Mouse (Mus musculus) neural tube, embryonic 14.5 days (tissue): ENCODE results near the gene Bdnf. TPM values are rescaled to one million over a fixed set of nuclear protein-coding genes. Genes with fewer than 3 reads are reported as not detected.

Experiments
- ATAC-seq: fragments of 200-750 bp; cut with Nextera tagmentation; 2 replicates; pipeline ENCODE4 v1.8.0; 2017; ENCODE audit warnings: low read depth, mild to moderate bottlenecking, moderate TSS enrichment, moderate library complexity
- H3K27ac ChIP-seq: fragments of 300-500 bp; sonication (generic); 2 replicates; pipeline ENCODE4 v1.5.1; 2014; ENCODE audit warnings: low read depth, mild to moderate bottlenecking, control low read depth, low read length, moderate library complexity, mixed read lengths
- H3K27me3 ChIP-seq: fragments of 300-500 bp; sonication (generic); 2 replicates; pipeline ENCODE4 v1.6.1; 2014; ENCODE audit warnings: low read length; ENCODE audit not compliant: control insufficient read depth, insufficient read depth
- H3K36me3 ChIP-seq: fragments of 300-500 bp; sonication (generic); 2 replicates; pipeline ENCODE4 v1.6.1; 2014; ENCODE audit warnings: low read length, mixed read lengths; ENCODE audit not compliant: control insufficient read depth, insufficient read depth
- H3K4me1 ChIP-seq: fragments of 300-500 bp; sonication (generic); 2 replicates; pipeline ENCODE4 v1.6.1; 2014; ENCODE audit warnings: low read length; ENCODE audit not compliant: control insufficient read depth, insufficient read depth
- H3K4me2 ChIP-seq: fragments of 300-500 bp; sonication (generic); 2 replicates; pipeline ENCODE4 v1.6.1; 2014; ENCODE audit warnings: mild to moderate bottlenecking, low read depth, low read length, control low read depth
- H3K4me3 ChIP-seq: fragments of 300-500 bp; sonication (generic); 2 replicates; pipeline ENCODE4 v1.5.1; 2014; ENCODE audit warnings: low read depth, low read length, control low read depth, mixed read lengths
- H3K9ac ChIP-seq: fragments of 300-500 bp; sonication (generic); replicated peaks from 2 replicates; pipeline ENCODE4 v1.6.1; 2014; ENCODE audit warnings: low read depth, mild to moderate bottlenecking, control low read depth, low read length, mixed read lengths
- H3K9me3 ChIP-seq: fragments of 300-500 bp; sonication (generic); 2 replicates; pipeline ENCODE4 v1.6.1; 2016; ENCODE audit warnings: low read length; ENCODE audit not compliant: control insufficient read depth
- WGBS: fragments of 180-500 bp; shearing (Covaris S2); extraction: QIAGEN DNeasy Blood & Tissue Kit; methylation state at CpG from one replicate; pipeline ENCODE4 v1.1.7; 2014; 5-methylcytosine and 5-hydroxymethylcytosine counted together
- polyA plus RNA-seq: library from polyadenylated mRNA; unstranded; fragments of >200 nt; fragmentation: Nextera tagmentation; extraction: Ambion mirVana; gene quantifications from 2 replicates; pipeline ENCODE4 v1.2.1, GENCODE M21; 2014

The Bdnf gene
- polyA plus RNA-seq, 1 experiment from 2014 or later = 5.7 TPM

- H3K9me3 ChIP-seq = no peaks in the 10 kb centered on the region
- 85% methylated on average over 4 of the region's 4 CpGs for WGBS
- no peak overlapping the region for H3K4me3 ChIP-seq
- no peak for ATAC-seq
- H3K4me1 ChIP-seq = no peaks in the 10 kb centered on the region
- no peak overlapping the region for H3K9ac ChIP-seq
- no peak overlapping the region for H3K27ac ChIP-seq
- H3K4me2 ChIP-seq = no peak overlapping the region
- no peaks in the 10 kb centered on the region for H3K27me3 ChIP-seq
- no peaks in the 10 kb centered on the region for H3K36me3 ChIP-seq
Observed at GRCm38 (mm10) chr2:109748815-109749214, 74.3 kb downstream of the Bdnf start.

- H3K27me3 ChIP-seq = no peaks in the 10 kb centered on the region
- H3K4me1 ChIP-seq = no peaks in the 10 kb centered on the region
- H3K36me3 ChIP-seq = no peaks in the 10 kb centered on the region
- H3K27ac ChIP-seq = no peak overlapping the region
- no peak for ATAC-seq
- no peaks in the 10 kb centered on the region for H3K9me3 ChIP-seq
- no peak overlapping the region for H3K9ac ChIP-seq
- H3K4me2 ChIP-seq = no peak overlapping the region
- H3K4me3 ChIP-seq = no peak overlapping the region
Observed at GRCm38 (mm10) chr2:109749964-109750363, 75.5 kb downstream of the Bdnf start.

- Histone ChIP-seq H3K27me3 (no peaks in the 10 kb centered on the region), H3K9me3 (no peaks in the 10 kb centered on the region), H3K9ac (no peak overlapping the region), H3K36me3 (no peaks in the 10 kb centered on the region), H3K4me1 (no peaks in the 10 kb centered on the region), H3K4me2 (no peak overlapping the region), H3K27ac (no peak overlapping the region), H3K4me3 (no peak overlapping the region)
- 77% methylated on average over 1 of the region's 1 CpGs for WGBS
- ATAC-seq = no peak
Observed at GRCm38 (mm10) chr2:109750484-109750883, 76.0 kb downstream of the Bdnf start.

GRCm38 (mm10) chr2:109756305-109756704, 81.8 kb downstream of the Bdnf start:
- H3K27me3 ChIP-seq = no peaks in the 10 kb centered on the region
- no peak overlapping the region for H3K4me3 ChIP-seq
- H3K4me1 ChIP-seq = no peaks in the 10 kb centered on the region
- no peaks in the 10 kb centered on the region for H3K36me3 ChIP-seq
- H3K27ac ChIP-seq = no peak overlapping the region
- no peaks in the 10 kb centered on the region for H3K9me3 ChIP-seq
- no peak overlapping the region for H3K4me2 ChIP-seq
- ATAC-seq = no peak
- H3K9ac ChIP-seq = no peak overlapping the region
- 92% methylated on average over 2 of the region's 2 CpGs for WGBS

- Histone ChIP-seq H3K9me3 (no peaks in the 10 kb centered on the region), H3K4me2 (no peak overlapping the region), H3K4me3 (no peak overlapping the region), H3K36me3 (no peaks in the 10 kb centered on the region), H3K9ac (no peak overlapping the region), H3K27ac (no peak overlapping the region), H3K4me1 (no peaks in the 10 kb centered on the region), H3K27me3 (no peaks in the 10 kb centered on the region)
- 91% methylated on average over 2 of the region's 2 CpGs for WGBS
- no peak for ATAC-seq
Observed at GRCm38 (mm10) chr2:109766772-109767171, 92.3 kb downstream of the Bdnf start.

GRCm38 (mm10) chr2:109768814-109769213, 94.3 kb downstream of the Bdnf start:
- Histone ChIP-seq H3K9ac (no peak overlapping the region), H3K4me3 (no peak overlapping the region), H3K4me1 (no peaks in the 10 kb centered on the region), H3K9me3 (no peaks in the 10 kb centered on the region), H3K27ac (no peak overlapping the region), H3K4me2 (no peak overlapping the region), H3K27me3 (no peaks in the 10 kb centered on the region), H3K36me3 (no peaks in the 10 kb centered on the region)
- WGBS = 87% methylated on average over 3 of the region's 3 CpGs
- ATAC-seq = no peak

GRCm38 (mm10) chr2:109776374-109776773, 101.9 kb downstream of the Bdnf start:
- WGBS = 37% methylated on average over 6 of the region's 6 CpGs

More at GRCm38 (mm10) chr2:109776374-109776773, 101.9 kb downstream of the Bdnf start:
- H3K9me3 ChIP-seq = no peaks in the 10 kb centered on the region
- no peaks in the 10 kb centered on the region for H3K4me1 ChIP-seq
- no peak overlapping the region for H3K4me2 ChIP-seq
- no peaks in the 10 kb centered on the region for H3K27me3 ChIP-seq
- no peak overlapping the region for H3K9ac ChIP-seq
- H3K4me3 ChIP-seq = no peak overlapping the region
- H3K27ac ChIP-seq = no peak overlapping the region
- ATAC-seq = no peak
- H3K36me3 ChIP-seq = no peaks in the 10 kb centered on the region

Other genes starting within 250 kb of the Bdnf start
- gene Lin7c, start 216.2 kb downstream of the Bdnf start, polyA plus RNA-seq = 230 and 238 TPM in 2 replicates
- 10.8 and 12.7 TPM in 2 replicates for gene Lgr4, start 242.9 kb downstream of the Bdnf start, polyA plus RNA-seq